Mouse (Mus musculus) T-helper 17 cell (primary cell): ENCODE results near the gene Lfng.

Experiments used
- in situ Hi-C, 2 experiments: fragments of 300-600 bp; cut with MboI, MseI; formaldehyde crosslinking; loops; 1 replicate in 1 of 2; 2 replicates in 1 of 2; pipeline ENCODE4 v1.15.1; 2025; ENCODE audit warnings: high pct_unique_total_duplicates in 2 of 2

The Lfng gene

DNA sequence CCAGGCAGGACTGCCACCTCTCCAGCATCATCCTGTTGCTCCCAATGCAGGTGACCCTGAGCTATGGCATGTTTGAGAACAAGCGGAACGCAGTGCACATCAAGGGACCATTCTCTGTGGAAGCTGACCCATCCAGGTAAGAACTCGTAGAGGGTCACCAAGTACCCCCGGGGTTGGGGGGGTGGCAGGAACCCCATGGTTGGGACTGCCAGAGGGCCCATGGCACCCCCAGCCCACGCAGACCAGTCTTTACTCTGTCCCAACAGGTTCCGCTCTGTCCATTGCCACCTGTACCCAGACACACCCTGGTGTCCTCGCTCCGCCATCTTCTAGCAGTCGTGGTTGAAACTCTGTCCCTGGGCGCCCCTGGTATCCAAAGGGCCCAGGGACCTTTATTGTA lies 7.0 kb downstream of the Lfng start:
- in situ Hi-C loops: no loop called here

GRCm38 (mm10) chr5:140614837-140615236 lies 7.7 kb downstream of the Lfng start:
- in situ Hi-C loops: loop anchor here (5.0 kb wide), 2 partner anchors 48 to 73 kb away; partner anchors contain the start of gene Grifin (in 1 of the 2)

DNA sequence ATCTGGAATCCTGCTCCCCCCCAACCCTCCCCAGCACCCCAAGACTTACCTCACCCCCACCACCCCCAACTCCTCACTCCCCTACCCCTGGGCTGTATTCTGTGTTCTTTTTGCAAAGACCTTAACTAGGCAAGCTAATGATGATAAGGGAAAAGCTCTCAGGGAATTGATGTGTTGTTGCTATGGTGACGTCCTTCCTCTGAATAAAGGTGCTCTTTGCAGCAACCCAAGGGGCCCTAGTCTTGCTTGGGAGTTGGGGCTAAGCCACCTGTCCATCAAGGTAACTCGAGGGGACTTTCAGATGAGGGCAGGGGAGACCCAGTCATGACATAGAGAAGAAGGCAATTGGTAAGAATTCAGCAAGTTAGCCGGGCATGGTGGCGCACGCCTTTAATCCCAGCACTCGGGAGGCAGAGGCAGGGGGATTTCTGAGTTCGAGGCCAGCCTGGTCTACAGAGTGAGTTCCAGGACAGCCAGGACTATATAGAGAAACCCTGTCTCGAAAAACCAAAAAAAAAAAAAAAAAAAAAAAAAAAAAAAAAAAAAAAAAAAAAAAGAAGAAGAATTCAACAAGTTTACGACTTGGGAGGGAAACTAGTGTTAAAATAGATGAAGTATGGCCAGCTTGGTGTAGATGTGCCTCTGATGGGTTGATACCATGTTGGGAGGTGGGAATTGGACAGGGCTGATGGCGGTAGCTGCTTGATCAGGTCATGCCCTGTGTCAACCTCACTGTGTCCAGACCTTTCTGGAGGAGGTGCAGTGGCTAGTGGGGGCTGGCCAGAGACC lies 8.4 kb downstream of the Lfng start:
- in situ Hi-C loops: loop anchor here (5.0 kb wide), 2 partner anchors 48 to 73 kb away; partner anchors contain the start of gene Grifin (in 1 of the 2)

DNA sequence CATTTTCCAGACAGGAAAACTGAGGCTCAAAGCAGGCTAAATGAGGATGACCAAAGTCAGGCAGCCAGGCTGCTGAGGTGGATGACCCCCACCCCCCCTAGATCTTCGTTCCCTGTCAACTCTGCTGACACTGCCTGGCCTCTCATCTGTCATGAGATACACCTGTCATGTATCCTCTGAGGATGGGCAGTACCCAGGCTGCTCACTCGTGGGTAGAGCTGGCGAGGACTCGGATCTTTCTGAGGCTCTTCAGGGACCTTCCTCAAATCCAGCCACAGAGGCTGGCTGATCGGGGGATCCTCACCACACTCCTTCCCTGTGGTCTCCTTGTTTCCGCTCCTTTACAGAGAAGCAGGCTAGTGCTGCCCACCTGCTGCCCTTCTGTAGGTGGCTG lies 9.0 kb downstream of the Lfng start:
- in situ Hi-C loops: loop anchor here (5.0 kb wide), 2 partner anchors 49 to 74 kb away; partner anchors contain the start of gene Grifin (in 1 of the 2)

GRCm38 (mm10) chr5:140616691-140617090 lies 9.6 kb downstream of the Lfng start:
- in situ Hi-C loops: loop anchor here (5.0 kb wide), 2 partner anchors 49 to 74 kb away; partner anchors contain the start of gene Grifin (in 1 of the 2)

DNA sequence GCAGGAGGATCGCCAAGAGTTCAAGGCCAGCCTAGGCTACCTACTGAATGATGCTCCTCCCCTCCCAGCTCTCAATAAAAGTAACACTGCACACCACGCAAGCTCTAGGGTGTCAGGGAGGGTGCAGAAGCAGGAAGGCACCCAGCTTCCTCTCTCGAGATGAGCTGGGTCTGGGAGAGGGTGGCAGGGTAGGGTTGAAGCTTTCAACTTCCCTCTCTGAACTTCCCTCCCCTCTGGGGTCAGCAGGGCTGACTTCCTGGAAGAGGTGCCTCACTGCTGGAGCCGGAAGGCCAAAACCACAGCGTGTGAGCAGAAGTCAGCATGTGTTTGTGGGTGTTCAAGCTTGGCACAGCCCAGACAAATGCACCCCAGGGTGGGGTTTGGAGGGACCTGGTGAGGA lies 10.6 kb downstream of the Lfng start:
- in situ Hi-C loops: loop anchor here (5.0 kb wide), 2 partner anchors 50 to 75 kb away; partner anchors contain the start of gene Grifin (in 1 of the 2)

- in situ Hi-C loops: loop anchor here (5.0 kb wide), 2 partner anchors 52 to 77 kb away; partner anchors contain the start of gene Grifin (in 1 of the 2)
Measured at GRCm38 (mm10) chr5:140619151-140619771, 12.1 kb downstream of the Lfng start.

DNA sequence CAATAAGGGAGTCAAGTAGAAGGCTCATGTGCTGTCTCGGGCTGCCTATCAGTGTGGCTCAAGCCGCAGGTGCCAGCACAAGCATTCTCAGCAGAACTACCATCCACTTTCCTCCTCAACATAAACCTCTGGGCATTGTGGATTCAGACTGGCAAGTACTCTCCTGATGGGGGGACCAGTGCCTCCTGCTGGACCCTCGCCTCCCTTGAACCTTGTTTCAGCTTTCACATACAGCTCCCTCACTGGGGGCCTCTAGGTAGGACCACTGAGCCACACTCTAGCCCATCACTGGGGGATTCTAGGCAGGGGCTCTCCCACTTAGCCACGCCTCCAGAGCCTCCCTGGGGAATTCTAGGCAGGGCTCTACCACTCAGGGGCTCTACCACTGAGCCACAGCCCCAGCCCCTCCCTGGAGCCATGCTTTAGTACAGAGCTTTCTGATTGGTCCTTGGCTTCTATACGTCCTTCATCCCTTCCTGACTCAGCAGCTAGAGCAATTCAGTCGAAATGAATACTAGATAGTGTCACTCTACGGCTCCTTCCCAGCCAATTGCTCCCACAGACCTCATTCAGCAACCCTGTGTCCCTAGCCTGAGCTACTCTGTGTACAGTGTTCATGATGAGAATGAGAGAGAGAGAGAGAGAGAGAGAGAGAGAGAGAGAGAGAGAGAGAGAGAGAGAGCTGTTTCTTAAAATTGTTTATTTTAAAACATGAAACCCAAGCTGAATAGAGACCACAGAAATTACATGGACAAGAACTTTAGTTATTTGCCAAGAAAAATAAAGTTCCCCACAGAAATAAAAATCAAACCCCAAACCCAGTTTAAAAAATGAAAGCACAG lies 13.0 kb downstream of the Lfng start:
- in situ Hi-C loops: loop anchor here (5.0 kb wide), 2 partner anchors 53 to 78 kb away; partner anchors contain the start of gene Grifin (in 1 of the 2)

DNA sequence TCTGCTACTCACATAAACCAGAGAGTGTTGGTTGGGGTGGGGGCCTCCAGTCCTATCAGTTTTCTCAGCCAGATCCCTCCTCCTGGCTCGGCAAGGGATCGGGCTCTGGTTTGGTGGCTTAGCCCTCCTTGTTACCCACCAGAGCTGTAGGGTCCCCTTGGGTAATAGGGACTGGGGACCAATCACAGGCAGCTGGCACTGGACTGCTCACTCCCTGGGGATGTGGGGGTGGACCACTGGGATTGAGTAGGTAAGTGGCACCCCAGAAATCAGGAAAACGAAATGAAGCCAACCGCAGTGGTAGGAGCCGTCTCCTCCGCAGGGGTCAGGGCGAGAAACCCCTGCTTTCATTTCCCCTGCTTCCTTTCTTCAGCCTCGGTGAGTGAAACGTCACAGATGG lies 14.0 kb downstream of the Lfng start:
- in situ Hi-C loops: no loop called here

GRCm38 (mm10) chr5:140621517-140621916 lies 14.4 kb downstream of the Lfng start:
- in situ Hi-C loops: no loop called here

DNA sequence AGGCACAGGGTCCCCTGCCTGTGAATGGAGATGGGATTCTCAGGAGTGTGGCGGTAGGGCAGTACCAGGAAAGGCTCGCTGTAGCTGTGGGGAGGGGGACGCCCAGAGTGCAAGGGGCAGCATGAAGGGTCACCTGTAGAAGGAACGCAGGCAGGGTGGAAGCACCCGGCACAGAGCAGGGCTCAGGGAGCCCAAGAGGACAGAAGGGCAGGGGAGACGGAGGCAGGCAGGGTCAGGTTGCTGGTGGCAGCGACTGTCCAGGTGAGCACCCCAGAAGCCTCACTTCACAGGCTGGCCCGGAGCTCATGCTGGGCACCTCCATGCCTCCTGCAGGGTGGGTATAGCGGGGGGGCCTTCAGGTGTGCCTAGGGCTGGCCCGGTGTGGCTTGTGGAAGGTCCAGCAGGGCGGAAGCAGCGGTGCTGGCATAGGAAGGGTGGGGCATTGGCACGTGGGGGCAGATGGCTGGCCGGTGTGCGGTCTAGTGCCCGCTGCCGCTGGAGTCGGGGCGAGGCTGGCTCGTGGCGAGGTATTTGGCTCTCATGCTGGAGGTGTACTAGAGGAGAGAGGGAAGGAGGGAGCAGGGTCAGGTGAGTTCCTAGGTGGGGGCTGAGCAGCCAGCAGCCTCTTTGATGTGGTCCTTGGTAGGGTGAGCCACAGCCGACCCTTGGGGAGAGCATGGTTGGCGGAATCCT lies 16.0 kb downstream of the Lfng start:
- in situ Hi-C loops: no loop called here

GRCm38 (mm10) chr5:140623791-140624190 lies 16.7 kb downstream of the Lfng start:
- in situ Hi-C loops: no loop called here

DNA sequence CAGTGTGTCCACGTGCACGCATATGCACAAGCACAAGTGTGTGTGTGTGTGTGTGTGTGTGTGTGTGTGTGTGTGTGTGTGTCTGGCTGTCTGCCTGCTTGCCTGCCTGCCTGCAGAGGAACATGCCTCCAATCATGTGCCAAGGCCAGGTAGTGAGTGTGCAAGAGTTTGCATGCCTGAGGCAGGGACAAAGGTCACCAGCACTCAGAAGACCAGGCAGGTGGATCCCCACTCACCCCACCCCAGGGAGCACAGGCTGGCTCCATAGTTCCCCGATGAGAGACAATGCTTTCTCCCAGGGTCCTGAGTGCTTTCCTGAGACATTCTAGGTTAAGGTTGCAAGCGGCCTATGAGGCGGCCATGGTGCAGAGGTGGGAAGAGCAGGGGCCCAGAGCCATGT lies 17.1 kb downstream of the Lfng start:
- in situ Hi-C loops: no loop called here

DNA sequence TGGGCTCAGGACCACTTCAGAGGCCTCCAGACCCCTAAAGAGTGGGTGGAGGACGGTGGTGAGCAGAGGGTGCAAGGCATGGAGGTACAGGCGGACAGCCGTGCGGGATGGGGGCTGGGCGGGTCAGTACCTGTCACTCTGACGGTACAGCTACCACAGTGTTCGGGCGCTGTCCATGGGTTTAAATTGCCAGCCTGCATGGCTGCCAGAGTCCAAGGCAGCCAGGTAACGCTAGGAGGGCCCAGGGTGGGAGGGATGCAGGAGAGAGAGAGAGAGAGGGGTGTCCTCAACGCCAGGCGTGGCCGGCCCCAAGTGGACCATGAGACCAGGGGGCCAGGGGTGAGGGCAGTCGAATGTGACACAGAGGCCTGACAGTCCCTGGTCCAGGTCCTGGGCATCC lies 17.8 kb downstream of the Lfng start:
- in situ Hi-C loops: no loop called here

- in situ Hi-C loops: no loop called here
Measured at GRCm38 (mm10) chr5:140627580-140627979, 20.5 kb downstream of the Lfng start.

DNA sequence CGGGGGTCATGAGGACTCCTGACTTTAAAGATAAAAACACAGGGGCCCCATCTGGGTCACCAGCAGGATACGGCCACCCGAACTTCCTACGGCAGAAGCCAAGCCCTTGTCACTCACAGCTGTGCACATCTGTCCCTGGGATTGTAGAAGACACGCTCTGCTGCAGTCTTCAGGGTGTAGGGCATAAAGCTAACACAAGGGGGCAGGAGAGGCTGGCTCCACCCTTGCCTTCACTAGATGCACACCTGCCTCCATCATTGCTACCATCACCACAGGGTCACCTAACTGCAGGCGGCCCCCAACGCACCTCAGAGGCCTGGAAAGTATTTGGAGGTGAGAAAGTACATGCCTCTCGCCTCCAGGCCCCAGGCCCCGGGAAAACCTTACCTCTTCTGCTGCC lies 21.9 kb downstream of the Lfng start:
- in situ Hi-C loops: no loop called here

DNA sequence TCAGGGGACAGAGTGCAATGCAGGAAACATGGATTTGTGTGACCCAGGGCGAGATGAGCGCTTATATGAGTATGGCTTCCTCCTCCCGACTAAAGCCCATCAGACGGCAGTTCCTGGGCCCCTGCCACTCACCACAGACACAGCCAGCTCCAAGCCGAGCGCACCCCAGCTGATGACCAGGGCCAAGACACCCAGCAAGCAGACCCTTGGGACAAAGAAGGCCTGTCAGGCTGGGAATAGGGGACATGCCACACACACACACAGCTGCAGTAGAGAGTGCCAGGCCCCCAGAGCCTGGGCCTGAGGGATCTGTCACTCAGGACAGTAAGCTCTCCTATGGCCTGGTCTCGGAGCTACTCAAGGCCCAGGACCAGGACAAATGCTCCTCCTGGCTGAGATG lies 26.3 kb downstream of the Lfng start:
- in situ Hi-C loops: no loop called here

- in situ Hi-C loops: no loop called here
Measured at GRCm38 (mm10) chr5:140634798-140635722, 27.9 kb downstream of the Lfng start.

GRCm38 (mm10) chr5:140636316-140637057 lies 29.4 kb downstream of the Lfng start:
- in situ Hi-C loops: no loop called here
